Mouse (Mus musculus) intestine, embryonic 16.5 days (tissue): ENCODE measurements around the gene Reln. TPM values are rescaled to one million over a fixed set of nuclear protein-coding genes. Genes with fewer than 3 reads are reported as not detected.
A peak's percentile ranks its signal among the peaks of the same experiment; 100 is the strongest.

ENCODE experiments used
- ATAC-seq: fragments of 200-750 bp; cut with Nextera tagmentation; 2 replicates; pipeline ENCODE4 v1.8.0; 2017; ENCODE audit warnings: moderate TSS enrichment, moderate library complexity
- H3K27ac ChIP-seq: fragments of 300-500 bp; sonication (generic); 2 replicates; pipeline ENCODE4 v1.5.1; 2014; ENCODE audit warnings: mild to moderate bottlenecking, low read length
- H3K27me3 ChIP-seq: fragments of 300-500 bp; sonication (generic); replicated peaks from 2 replicates; pipeline ENCODE4 v1.6.1; 2014; ENCODE audit warnings: low read length, control low read depth, mixed read lengths; ENCODE audit not compliant: control insufficient read depth, insufficient read depth
- H3K36me3 ChIP-seq: fragments of 300-500 bp; sonication (generic); 2 replicates; pipeline ENCODE4 v1.6.1; 2014; ENCODE audit warnings: low read length, control low read depth; ENCODE audit not compliant: control insufficient read depth, insufficient read depth
- H3K4me1 ChIP-seq: fragments of 300-500 bp; sonication (generic); 2 replicates; pipeline ENCODE4 v1.6.1; 2014; ENCODE audit warnings: low read length, control low read depth, mixed read lengths; ENCODE audit not compliant: control insufficient read depth, insufficient read depth
- H3K4me2 ChIP-seq: fragments of 300-500 bp; sonication (generic); 2 replicates; pipeline ENCODE4 v1.6.1; 2014; ENCODE audit warnings: low read depth, low read length, control low read depth
- H3K4me3 ChIP-seq: fragments of 300-500 bp; sonication (generic); 2 replicates; pipeline ENCODE4 v1.5.1; 2014; ENCODE audit warnings: mild to moderate bottlenecking, low read length
- H3K9ac ChIP-seq: fragments of 300-500 bp; sonication (generic); 2 replicates; pipeline ENCODE4 v1.6.1; 2014; ENCODE audit warnings: low read depth, low read length
- H3K9me3 ChIP-seq: fragments of 300-500 bp; sonication (generic); 2 replicates; pipeline ENCODE4 v1.6.1; 2016; ENCODE audit warnings: low read length, control low read depth; ENCODE audit not compliant: control insufficient read depth
- WGBS: fragments of 180-500 bp; shearing (Covaris S2); extraction: QIAGEN DNeasy Blood & Tissue Kit; methylation state at CpG from one replicate; pipeline ENCODE4 v1.1.7; 2014; 5-methylcytosine and 5-hydroxymethylcytosine counted together
- polyA plus RNA-seq: library from polyadenylated mRNA; unstranded; fragments of >200 nt; fragmentation: Nextera tagmentation; extraction: Ambion mirVana; gene quantifications from 2 replicates; pipeline ENCODE4 v1.2.1, GENCODE M21; 2015

Gene Reln
- 1.7 and 2.0 TPM in 2 replicates for polyA plus RNA-seq

GRCm38 (mm10) chr5:22344556-22344975 lies at the start of gene Reln:
Reln (minus strand) TSS chr5:22344702.
- H3K9me3 ChIP-seq = no peaks in the 10 kb centered on the region
- peak within 1 kb of the TSS; percentile 98 for H3K4me2 ChIP-seq
- H3K4me3 ChIP-seq = peak within 1 kb of the TSS; percentile 56
- H3K9ac ChIP-seq = 0 out of 2 replicates have a peak within 1 kb of the TSS, but pooled peaks have one; percentile 15
- WGBS = 1% methylated on average over 47 of the region's 68 CpGs
- H3K27ac ChIP-seq = no peak within 1 kb of the TSS
- H3K36me3 ChIP-seq = no peaks in the 10 kb centered on the region
- ATAC-seq = peak; percentile 81
- peaks cover 15% of the 10 kb centered on the region for H3K4me1 ChIP-seq
- H3K27me3 ChIP-seq = peaks cover 59% of the 10 kb centered on the region

GRCm38 (mm10) chr5:22388502-22388901 lies 44.0 kb upstream of the Reln start:
- H3K4me3 ChIP-seq = no peak overlapping the region
- WGBS = 85% methylated on average over 2 of the region's 2 CpGs
- H3K27ac ChIP-seq = no peak overlapping the region
- no peak overlapping the region for H3K9ac ChIP-seq
- ATAC-seq = no peak
- no peaks in the 10 kb centered on the region for H3K9me3 ChIP-seq
- H3K4me1 ChIP-seq = no peaks in the 10 kb centered on the region
- no peaks in the 10 kb centered on the region for H3K36me3 ChIP-seq
- H3K4me2 ChIP-seq = no peak overlapping the region
- H3K27me3 ChIP-seq = no peaks in the 10 kb centered on the region

- Histone ChIP-seq H3K9me3 (no peaks in the 10 kb centered on the region), H3K4me3 (no peak overlapping the region), H3K4me1 (no peaks in the 10 kb centered on the region)
These were observed 16.0 kb upstream of the Reln start for GRCm38 (mm10) chr5:22360510-22360909.

GRCm38 (mm10) chr5:22348412-22348811 lies 3.9 kb upstream of the Reln start:
- no peaks in the 10 kb centered on the region for H3K9me3 ChIP-seq
- peaks cover 41% of the 10 kb centered on the region for H3K27me3 ChIP-seq
- H3K9ac ChIP-seq = no peak overlapping the region
- H3K36me3 ChIP-seq = no peaks in the 10 kb centered on the region
- H3K27ac ChIP-seq = no peak overlapping the region
- H3K4me1 ChIP-seq = peaks cover 15% of the 10 kb centered on the region
- no peak overlapping the region for H3K4me2 ChIP-seq
- peak; percentile 82 for ATAC-seq
- no peak overlapping the region for H3K4me3 ChIP-seq
- 70% methylated on average over 3 of the region's 3 CpGs for WGBS

More at GRCm38 (mm10) chr5:22360510-22360909, 16.0 kb upstream of the Reln start:
- Histone ChIP-seq H3K27me3 (no peaks in the 10 kb centered on the region), H3K9ac (no peak overlapping the region), H3K27ac (no peak overlapping the region), H3K4me2 (no peak overlapping the region), H3K36me3 (no peaks in the 10 kb centered on the region)
- ATAC-seq = no peak
- WGBS = 72% methylated on average over 9 of the region's 9 CpGs

GRCm38 (mm10) chr5:22347732-22348131 lies 3.2 kb upstream of the Reln start:
- H3K4me1 ChIP-seq = peaks cover 15% of the 10 kb centered on the region
- H3K9me3 ChIP-seq = no peaks in the 10 kb centered on the region
- no peak overlapping the region for H3K27ac ChIP-seq
- H3K36me3 ChIP-seq = no peaks in the 10 kb centered on the region
- peaks cover 46% of the 10 kb centered on the region for H3K27me3 ChIP-seq
- H3K4me2 ChIP-seq = no peak overlapping the region
- H3K9ac ChIP-seq = no peak overlapping the region
- 84% methylated on average over 2 of the region's 2 CpGs for WGBS
- no peak for ATAC-seq
- H3K4me3 ChIP-seq = no peak overlapping the region

GRCm38 (mm10) chr5:22345894-22346635 lies 1.6 kb upstream of the Reln start:
- Histone ChIP-seq H3K27ac (no peak overlapping the region), H3K27me3 (peaks cover 55% of the 10 kb centered on the region), H3K4me2 (no peak overlapping the region), H3K36me3 (no peaks in the 10 kb centered on the region), H3K9ac (no peak overlapping the region), H3K4me3 (no peak overlapping the region), H3K4me1 (peaks cover 15% of the 10 kb centered on the region), H3K9me3 (no peaks in the 10 kb centered on the region)
- WGBS = 30% methylated on average over 14 of the region's 14 CpGs
- ATAC-seq = no peak

- Histone ChIP-seq H3K9ac (0 out of 2 replicates have a peak overlapping the region, but pooled peaks have one; percentile 15), H3K27me3 (peaks cover 60% of the 10 kb centered on the region), H3K4me1 (peaks cover 15% of the 10 kb centered on the region), H3K27ac (no peak overlapping the region), H3K9me3 (no peaks in the 10 kb centered on the region), H3K4me2 (peak overlapping the region; percentile 98), H3K36me3 (no peaks in the 10 kb centered on the region), H3K4me3 (peak overlapping the region; percentile 56)
- 1% methylated on average over 45 of the region's 58 CpGs for WGBS
- ATAC-seq = peak; percentile 65
These were observed 612 bp upstream of the Reln start for GRCm38 (mm10) chr5:22344976-22345651.

DNA sequence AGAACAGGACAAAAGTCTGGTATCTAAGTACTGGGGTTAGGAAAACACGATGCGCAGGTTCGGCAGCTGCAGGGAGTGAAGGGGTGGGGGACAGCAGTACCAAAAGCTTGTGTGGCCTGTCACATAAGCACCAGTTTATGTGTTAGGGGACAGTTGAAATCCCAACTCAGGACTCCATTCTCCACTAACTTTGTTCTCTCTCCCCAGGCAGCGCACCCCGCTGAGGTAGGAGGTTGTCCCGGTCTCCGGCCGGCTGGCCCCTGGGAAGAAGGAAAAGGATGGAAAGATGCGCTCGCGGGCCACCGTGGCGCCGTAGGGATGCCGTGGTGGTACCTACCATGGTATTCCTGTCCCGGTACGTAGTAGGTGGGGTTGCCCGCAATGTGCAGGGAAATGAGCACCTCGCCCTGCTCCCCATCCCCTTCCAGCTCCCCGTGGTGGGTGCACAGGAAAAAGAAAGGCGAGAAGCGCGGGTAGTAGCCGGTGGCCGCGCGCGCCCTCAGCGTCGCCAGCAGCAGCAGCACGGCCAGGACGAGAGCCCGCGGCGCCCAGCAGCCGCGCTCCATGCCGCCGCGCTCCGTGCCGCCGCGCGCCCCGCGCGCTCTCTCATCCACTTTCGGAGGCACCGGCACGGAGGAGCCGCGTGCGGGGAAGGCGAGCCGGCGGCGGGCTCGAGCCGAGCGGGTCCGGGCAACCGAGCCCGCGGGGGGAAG lies 503 bp downstream of the Reln start:
- Histone ChIP-seq H3K27me3 (peaks cover 59% of the 10 kb centered on the region), H3K4me2 (peak overlapping the region; percentile 98), H3K4me1 (peaks cover 15% of the 10 kb centered on the region), H3K27ac (no peak overlapping the region), H3K9ac (0 out of 2 replicates have a peak overlapping the region, but pooled peaks have one; percentile 14), H3K36me3 (no peaks in the 10 kb centered on the region), H3K9me3 (no peaks in the 10 kb centered on the region), H3K4me3 (peak overlapping the region; percentile 56)
- peak; percentile 57 for ATAC-seq
- WGBS = under 1% methylated on average over 53 of the region's 65 CpGs

- H3K4me1 ChIP-seq = peaks cover 15% of the 10 kb centered on the region
- WGBS = 2% methylated on average over 10 of the region's 10 CpGs
- no peak overlapping the region for H3K9ac ChIP-seq
- H3K9me3 ChIP-seq = no peaks in the 10 kb centered on the region
- no peak for ATAC-seq
- H3K27me3 ChIP-seq = peaks cover 59% of the 10 kb centered on the region
- H3K36me3 ChIP-seq = no peaks in the 10 kb centered on the region
- H3K4me2 ChIP-seq = peak overlapping the region; percentile 98; the same call in 1 of the 2 replicates
- H3K4me3 ChIP-seq = peak overlapping the region; percentile 56
- H3K27ac ChIP-seq = no peak overlapping the region
These were observed 1.0 kb downstream of the Reln start for GRCm38 (mm10) chr5:22343536-22343842.
